Mouse (Mus musculus): ENCODE measurements around the gene Tnfsf15. TPM values are rescaled to one million over a fixed set of nuclear protein-coding genes. Genes with fewer than 3 reads are reported as not detected.

The Tnfsf15 gene
- polyA plus RNA-seq (2014; fragmentation: Illumina TruSeq; extraction: RNeasy Lipid Tissue Mini Kit (QIAGEN cat#74804); ENCODE audit: low read depth, low replicate concordance), result 0.52 TPM

GRCm38 (mm10) chr4:63744693-63745171 lies at the start of gene Tnfsf15:
TSS of gene Tnfsf15 (minus strand) at chr4:63745113.

Other genes with a start within 250 kb of the Tnfsf15 start
- 2.4 TPM for gene Whrn, start 249.1 kb downstream of the Tnfsf15 start, polyA plus RNA-seq (2014; fragmentation: Illumina TruSeq; extraction: RNeasy Lipid Tissue Mini Kit (QIAGEN cat#74804); ENCODE audit: low read depth, low replicate concordance)
- gene Atp6v1g1, start 200.3 kb downstream of the Tnfsf15 start, polyA plus RNA-seq (2014; fragmentation: Illumina TruSeq; extraction: RNeasy Lipid Tissue Mini Kit (QIAGEN cat#74804); ENCODE audit: low read depth, low replicate concordance), result 390 TPM
- gene Tmem268, start 186.3 kb downstream of the Tnfsf15 start, polyA plus RNA-seq (2014; fragmentation: Illumina TruSeq; extraction: RNeasy Lipid Tissue Mini Kit (QIAGEN cat#74804); ENCODE audit: low read depth, low replicate concordance), result 7.4 TPM
- not detected for gene Gm11213, start 139.9 kb downstream of the Tnfsf15 start, polyA plus RNA-seq (2014; fragmentation: Illumina TruSeq; extraction: RNeasy Lipid Tissue Mini Kit (QIAGEN cat#74804); ENCODE audit: low read depth, low replicate concordance)
- gene Tex48, start 122.7 kb downstream of the Tnfsf15 start, polyA plus RNA-seq (2014; fragmentation: Illumina TruSeq; extraction: RNeasy Lipid Tissue Mini Kit (QIAGEN cat#74804); ENCODE audit: low read depth, low replicate concordance), result not detected
- not detected for gene Gm11214, start 81.7 kb downstream of the Tnfsf15 start, polyA plus RNA-seq (2014; fragmentation: Illumina TruSeq; extraction: RNeasy Lipid Tissue Mini Kit (QIAGEN cat#74804); ENCODE audit: low read depth, low replicate concordance)
- gene Tnfsf8, start 116.2 kb upstream of the Tnfsf15 start, polyA plus RNA-seq (2014; fragmentation: Illumina TruSeq; extraction: RNeasy Lipid Tissue Mini Kit (QIAGEN cat#74804); ENCODE audit: low read depth, low replicate concordance), result 0.35 TPM